Mouse (Mus musculus): ENCODE data around the gene 2510039O18Rik.

2510039O18Rik gene

GRCm38 (mm10) chr4:147930946-147931345 lies 9.7 kb upstream of the 2510039O18Rik start:
- Histone ChIP-seq H3K4me3 (replicated peaks; ENCODE audit: low read length) (no peak overlapping the region), H3K4me1 (replicated peaks; ENCODE audit: low read depth, low read length) (peaks cover 36% of the 10 kb centered on the region), H3K9me3 (ENCODE audit: low read length) (no peaks in the 10 kb centered on the region), H3K36me3 (ENCODE audit: insufficient read depth, low read length) (peaks cover 41% of the 10 kb centered on the region), H3K27me3 (ENCODE audit: insufficient read depth, low read length) (peaks cover 2% of the 10 kb centered on the region; the same call in 1 of the 2 replicates)
- TF ChIP-seq NANOG (IDR thresholded peaks at IDR 0.05; ENCODE audit: borderline replicate concordance, low read length) (no peak), POU5F1 (IDR thresholded peaks at IDR 0.05; ENCODE audit: borderline replicate concordance, low read length) (no peak), CTCF (conservative IDR thresholded peaks at IDR 0.05; ENCODE audit: low read length) (no peak)

GRCm38 (mm10) chr4:147934134-147934533 lies 6.6 kb upstream of the 2510039O18Rik start:
- TF ChIP-seq POU5F1 (IDR thresholded peaks at IDR 0.05; ENCODE audit: borderline replicate concordance, low read length) (no peak), CTCF (conservative IDR thresholded peaks at IDR 0.05; ENCODE audit: low read length) (no peak), NANOG (IDR thresholded peaks at IDR 0.05; ENCODE audit: borderline replicate concordance, low read length) (no peak)
- peaks cover 8% of the 10 kb centered on the region; the same call in 1 of the 2 replicates for H3K27me3 ChIP-seq (ENCODE audit: insufficient read depth, low read length)
- H3K4me3 ChIP-seq (replicated peaks; ENCODE audit: low read length) = no peak overlapping the region
- H3K9me3 ChIP-seq (ENCODE audit: low read length) = no peaks in the 10 kb centered on the region
- peaks cover 57% of the 10 kb centered on the region for H3K4me1 ChIP-seq (replicated peaks; ENCODE audit: low read depth, low read length)
- peaks cover 26% of the 10 kb centered on the region for H3K36me3 ChIP-seq (ENCODE audit: insufficient read depth, low read length)

- Histone ChIP-seq H3K4me1 (replicated peaks; ENCODE audit: low read depth, low read length) (peaks cover 60% of the 10 kb centered on the region), H3K36me3 (ENCODE audit: insufficient read depth, low read length) (peaks cover 26% of the 10 kb centered on the region), H3K27me3 (ENCODE audit: insufficient read depth, low read length) (peaks cover 8% of the 10 kb centered on the region; the same call in 1 of the 2 replicates), H3K4me3 (replicated peaks; ENCODE audit: low read length) (no peak overlapping the region), H3K9me3 (ENCODE audit: low read length) (no peaks in the 10 kb centered on the region)
- TF ChIP-seq NANOG (IDR thresholded peaks at IDR 0.05; ENCODE audit: borderline replicate concordance, low read length) (no peak), POU5F1 (IDR thresholded peaks at IDR 0.05; ENCODE audit: borderline replicate concordance, low read length) (no peak), CTCF (conservative IDR thresholded peaks at IDR 0.05; ENCODE audit: low read length) (no peak)
These were observed 6.1 kb upstream of the 2510039O18Rik start for GRCm38 (mm10) chr4:147934611-147935010.

GRCm38 (mm10) chr4:147935904-147936303 lies 4.8 kb upstream of the 2510039O18Rik start:
- H3K4me3 ChIP-seq (replicated peaks; ENCODE audit: low read length) = peak overlapping the region; percentile 87
- H3K27me3 ChIP-seq (ENCODE audit: insufficient read depth, low read length) = peaks cover 8% of the 10 kb centered on the region; the same call in 1 of the 2 replicates
- H3K9me3 ChIP-seq (ENCODE audit: low read length) = no peaks in the 10 kb centered on the region
- H3K36me3 ChIP-seq (ENCODE audit: insufficient read depth, low read length) = peaks cover 22% of the 10 kb centered on the region
- TF ChIP-seq CTCF (conservative IDR thresholded peaks at IDR 0.05; ENCODE audit: low read length) (no peak), POU5F1 (IDR thresholded peaks at IDR 0.05; ENCODE audit: borderline replicate concordance, low read length) (no peak), NANOG (IDR thresholded peaks at IDR 0.05; ENCODE audit: borderline replicate concordance, low read length) (no peak)
- H3K4me1 ChIP-seq (replicated peaks; ENCODE audit: low read depth, low read length) = peaks cover 69% of the 10 kb centered on the region

- no peak for TF ChIP-seq POU5F1 (IDR thresholded peaks at IDR 0.05; ENCODE audit: borderline replicate concordance, low read length)
- TF ChIP-seq NANOG (IDR thresholded peaks at IDR 0.05; ENCODE audit: borderline replicate concordance, low read length) = no peak
- no peak for TF ChIP-seq CTCF (conservative IDR thresholded peaks at IDR 0.05; ENCODE audit: low read length)
- Histone ChIP-seq H3K27me3 (ENCODE audit: insufficient read depth, low read length) (peaks cover 8% of the 10 kb centered on the region; the same call in 1 of the 2 replicates), H3K9me3 (ENCODE audit: low read length) (no peaks in the 10 kb centered on the region), H3K4me1 (replicated peaks; ENCODE audit: low read depth, low read length) (peaks cover 69% of the 10 kb centered on the region), H3K36me3 (ENCODE audit: insufficient read depth, low read length) (peaks cover 16% of the 10 kb centered on the region), H3K4me3 (replicated peaks; ENCODE audit: low read length) (peak within 1 kb of the TSS; percentile 87)
These were observed 4.3 kb upstream of the 2510039O18Rik start, which contains the start of gene Plod1 for GRCm38 (mm10) chr4:147936331-147936954. Gene Plod1 (minus strand): TSS chr4:147936767.

GRCm38 (mm10) chr4:147937021-147937420 lies 3.7 kb upstream of the 2510039O18Rik start:
- Histone ChIP-seq H3K4me3 (replicated peaks; ENCODE audit: low read length) (peak overlapping the region; percentile 87), H3K4me1 (replicated peaks; ENCODE audit: low read depth, low read length) (peaks cover 74% of the 10 kb centered on the region), H3K27me3 (ENCODE audit: insufficient read depth, low read length) (peaks cover 8% of the 10 kb centered on the region; the same call in 1 of the 2 replicates), H3K36me3 (ENCODE audit: insufficient read depth, low read length) (peaks cover 15% of the 10 kb centered on the region), H3K9me3 (ENCODE audit: low read length) (no peaks in the 10 kb centered on the region)
- TF ChIP-seq CTCF (conservative IDR thresholded peaks at IDR 0.05; ENCODE audit: low read length) (no peak), POU5F1 (IDR thresholded peaks at IDR 0.05; ENCODE audit: borderline replicate concordance, low read length) (no peak), NANOG (IDR thresholded peaks at IDR 0.05; ENCODE audit: borderline replicate concordance, low read length) (no peak)

- TF ChIP-seq NANOG (IDR thresholded peaks at IDR 0.05; ENCODE audit: borderline replicate concordance, low read length) = no peak
- TF ChIP-seq CTCF (conservative IDR thresholded peaks at IDR 0.05; ENCODE audit: low read length) = no peak
- no peak for TF ChIP-seq POU5F1 (IDR thresholded peaks at IDR 0.05; ENCODE audit: borderline replicate concordance, low read length)
- Histone ChIP-seq H3K27me3 (ENCODE audit: insufficient read depth, low read length) (peaks cover 8% of the 10 kb centered on the region; the same call in 1 of the 2 replicates), H3K4me3 (replicated peaks; ENCODE audit: low read length) (peak overlapping the region; percentile 87), H3K9me3 (ENCODE audit: low read length) (no peaks in the 10 kb centered on the region), H3K36me3 (ENCODE audit: insufficient read depth, low read length) (peaks cover 13% of the 10 kb centered on the region), H3K4me1 (replicated peaks; ENCODE audit: low read depth, low read length) (peaks cover 79% of the 10 kb centered on the region)
These were observed 3.2 kb upstream of the 2510039O18Rik start for GRCm38 (mm10) chr4:147937486-147937885.

GRCm38 (mm10) chr4:147938148-147939096 lies 2.3 kb upstream of the 2510039O18Rik start:
- no peak for TF ChIP-seq NANOG (IDR thresholded peaks at IDR 0.05; ENCODE audit: borderline replicate concordance, low read length)

More at GRCm38 (mm10) chr4:147938148-147939096, 2.3 kb upstream of the 2510039O18Rik start:
- Histone ChIP-seq H3K27me3 (ENCODE audit: insufficient read depth, low read length) (peaks cover 8% of the 10 kb centered on the region; the same call in 1 of the 2 replicates), H3K36me3 (ENCODE audit: insufficient read depth, low read length) (peaks cover 13% of the 10 kb centered on the region), H3K9me3 (ENCODE audit: low read length) (no peaks in the 10 kb centered on the region), H3K4me1 (replicated peaks; ENCODE audit: low read depth, low read length) (peaks cover 79% of the 10 kb centered on the region), H3K4me3 (replicated peaks; ENCODE audit: low read length) (peak overlapping the region; percentile 33; the same call in 1 of the 2 replicates)
